11 mouse cellular contexts compared by ENCODE assay signal in the genomic region with DNA sequence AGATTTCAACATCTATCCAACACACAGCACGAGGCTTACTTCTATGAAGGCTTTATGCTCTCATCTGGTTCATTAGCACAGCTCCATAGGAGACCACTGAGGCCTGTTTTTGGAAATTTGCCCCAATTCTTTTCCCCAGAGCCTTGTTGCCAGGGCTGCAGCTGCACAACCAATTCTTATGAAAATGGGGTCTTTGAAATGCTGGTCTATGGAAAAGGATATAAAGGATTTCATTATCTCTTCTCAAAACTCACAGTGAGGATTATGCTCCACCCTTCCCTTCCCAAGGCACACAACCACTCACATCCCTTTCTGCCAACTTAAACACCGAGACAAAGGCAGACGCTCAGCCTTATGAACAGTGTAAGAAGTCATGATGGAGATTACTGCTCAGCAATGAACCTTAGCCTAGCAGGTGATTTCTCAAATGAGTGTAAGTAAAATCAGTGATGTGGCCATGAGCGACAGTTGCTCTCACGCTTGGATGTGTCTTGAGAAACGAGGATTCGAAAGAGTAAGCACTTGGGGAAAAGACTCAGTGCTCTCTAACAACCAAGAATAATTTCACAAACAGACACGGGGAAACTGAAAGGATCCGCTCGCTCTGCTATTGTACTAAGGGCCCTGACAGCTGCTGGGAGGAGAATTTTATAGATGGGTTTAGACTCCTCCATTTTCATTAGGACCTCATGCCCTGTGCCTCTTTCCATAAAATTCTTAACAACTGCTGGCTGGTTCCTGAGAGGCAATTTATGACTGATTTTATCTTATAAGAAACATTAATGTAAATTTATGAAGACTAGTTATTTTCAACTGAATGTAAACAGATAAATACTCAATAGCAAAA. TPM values are rescaled to one million over a fixed set of nuclear protein-coding genes. Genes with fewer than 3 reads are reported as not detected.
DNase-seq lines count a peak whose midpoint lies in the region; ATAC-seq lines count a peak whose summit lies in the region.
"Had no signal": no experiment of that assay in that cellular context is flagged by ENCODE, and none has a peak within 500 bp of the region (broad histone marks: within the 10 kb centered on the region; RNA-seq: fewer than 3 reads in every experiment).

No protein-coding gene starts in this region.

- peak; percentile 14 for DNase-seq in cerebellum, adult 9-11 months
- DNase-seq in cerebellum, postnatal 25 days: no peak
- DNase-seq in hindbrain, embryonic 11.5 days (ENCODE audit: low spot score): peak; percentile 76
- DNase-seq in midbrain, embryonic 11.5 days (ENCODE audit: low spot score, missing footprints): peak; percentile 95
- no peak for DNase-seq in T-cell, adult 2 months (ENCODE audit: low spot score)
- DNase-seq in kidney, postnatal 10 days: no peak
- DNase-seq: kidney, postnatal 36 days; lung, postnatal 14 days had no signal

- H3K36me3 ChIP-seq in hindbrain, embryonic 11.5 days (ENCODE audit: control insufficient read depth, insufficient read depth, low read length): peaks cover 4% of the 10 kb centered on the region; the same call in 1 of the 2 replicates
- H3K36me3 ChIP-seq in midbrain, embryonic 11.5 days (ENCODE audit: control insufficient read depth, insufficient read depth, low read length): 0 out of 2 replicates have a peak, but pooled peaks cover 2% of the 10 kb centered on the region
- H3K36me3 ChIP-seq in liver, embryonic 12.5 days: peaks cover 27% of the 10 kb centered on the region

- peak overlapping the region; percentile 50 for H3K27ac ChIP-seq in brown adipose tissue, adult 24 weeks (replicated peaks; ENCODE audit: low read depth, low read length)
- H3K27ac ChIP-seq in hindbrain, embryonic 11.5 days (ENCODE audit: low read depth, low read length): peak overlapping the region; percentile 95
- peak overlapping the region; percentile 97 for H3K27ac ChIP-seq in midbrain, embryonic 11.5 days (ENCODE audit: low read depth, low read length)
- H3K27ac ChIP-seq in liver, embryonic 12.5 days: no peak overlapping the region

- peak; percentile 92 for ATAC-seq in hindbrain, embryonic 11.5 days (ENCODE audit: low FRiP score)
- ATAC-seq in midbrain, embryonic 11.5 days (ENCODE audit: low FRiP score): peak; percentile 94
- no peak for ATAC-seq in liver, embryonic 12.5 days

- no peaks in the 10 kb centered on the region for H3K9me3 ChIP-seq in hindbrain, embryonic 11.5 days (ENCODE audit: control insufficient read depth, low read length)
- H3K9me3 ChIP-seq in midbrain, embryonic 11.5 days (ENCODE audit: control insufficient read depth, low read length): no peaks in the 10 kb centered on the region
- no peaks in the 10 kb centered on the region for H3K9me3 ChIP-seq in liver, embryonic 12.5 days (replicated peaks)

- H3K9ac ChIP-seq in hindbrain, embryonic 11.5 days (ENCODE audit: low read depth, low read length): no peak overlapping the region
- H3K9ac ChIP-seq in midbrain, embryonic 11.5 days (ENCODE audit: low read length): peak overlapping the region; percentile 40; the same call in 1 of the 2 replicates
- H3K9ac ChIP-seq in liver, embryonic 12.5 days: no peak overlapping the region

- no peak overlapping the region for H3K4me3 ChIP-seq in brown adipose tissue, adult 24 weeks (ENCODE audit: insufficient read depth, low read depth, low read length)
- no peak overlapping the region for H3K4me3 ChIP-seq in hindbrain, embryonic 11.5 days (ENCODE audit: low read depth, low read length)
- H3K4me3 ChIP-seq in midbrain, embryonic 11.5 days (ENCODE audit: low read depth, low read length): no peak overlapping the region
- no peak overlapping the region for H3K4me3 ChIP-seq in liver, embryonic 12.5 days
- H3K4me3 ChIP-seq: erythroblast, embryonic 14.5 days had no signal

- H3K27me3 ChIP-seq in hindbrain, embryonic 11.5 days (ENCODE audit: control insufficient read depth, insufficient read depth, low read length): no peaks in the 10 kb centered on the region
- H3K27me3 ChIP-seq in midbrain, embryonic 11.5 days (ENCODE audit: control insufficient read depth, insufficient read depth, low read length): no peaks in the 10 kb centered on the region
- no peaks in the 10 kb centered on the region for H3K27me3 ChIP-seq in liver, embryonic 12.5 days (replicated peaks)

- 39% methylated on average over 10 of the region's 10 CpGs for WGBS in hindbrain, embryonic 11.5 days
- WGBS in midbrain, embryonic 11.5 days: 16% methylated on average over 10 of the region's 10 CpGs
- WGBS in liver, embryonic 12.5 days (ENCODE audit: insufficient replicate concordance): 82% methylated on average over 10 of the region's 10 CpGs

- peaks cover 28% of the 10 kb centered on the region for H3K4me1 ChIP-seq in brown adipose tissue, adult 24 weeks (ENCODE audit: control insufficient read depth, insufficient read depth, insufficient read length, low read length)
- H3K4me1 ChIP-seq in hindbrain, embryonic 11.5 days (replicated peaks; ENCODE audit: control insufficient read depth, insufficient read depth, low read length): peaks cover 8% of the 10 kb centered on the region
- H3K4me1 ChIP-seq in midbrain, embryonic 11.5 days (ENCODE audit: control insufficient read depth, insufficient read depth, low read length): peaks cover 33% of the 10 kb centered on the region
- H3K4me1 ChIP-seq in liver, embryonic 12.5 days: peaks cover 8% of the 10 kb centered on the region; the same call in 1 of the 2 replicates

- H3K4me2 ChIP-seq in hindbrain, embryonic 11.5 days (replicated peaks; ENCODE audit: low read depth, low read length): peak overlapping the region; percentile 0; the same call in 1 of the 2 replicates
- peak overlapping the region; percentile 35 for H3K4me2 ChIP-seq in midbrain, embryonic 11.5 days
- H3K4me2 ChIP-seq in liver, embryonic 12.5 days: no peak overlapping the region

RNA-seq across cellular contexts. Expression of gene Cdc42se2, which starts 33.0 kb away (rescaled TPM):
- 11.8 and 18.7 TPM in 2 replicates for polyA plus RNA-seq in brown adipose tissue, adult 24 weeks (2012; ENCODE audit: insufficient read depth, insufficient read length, missing spikeins)
- polyA plus RNA-seq in hindbrain, embryonic 11.5 days (2014; fragmentation: Nextera tagmentation; extraction: Ambion mirVana): 245 and 257 TPM in 2 replicates
- polyA plus RNA-seq in midbrain, embryonic 11.5 days (2014; fragmentation: Nextera tagmentation; extraction: Ambion mirVana): 259 and 281 TPM in 2 replicates
- 28.0 and 28.5 TPM in 2 replicates for polyA plus RNA-seq in liver, embryonic 12.5 days (2016; fragmentation: Nextera tagmentation; extraction: Ambion mirVana)

Comparison
In these comparisons a context has a peak if more than half of its experiments do, and no peak if none do; other contexts are left out.
1. DNase-seq: peak in cerebellum, adult 9-11 months (single experiment), hindbrain, embryonic 11.5 days (single experiment) and midbrain, embryonic 11.5 days (single experiment); none in cerebellum, postnatal 25 days (0 of 2), T-cell, adult 2 months (single experiment) and kidney, postnatal 10 days (single experiment).